Mouse (Mus musculus): ENCODE data around the gene Gphn. TPM values are rescaled to one million over a fixed set of nuclear protein-coding genes. Genes with fewer than 3 reads are reported as not detected.

Gphn gene
- 17.6 and 17.8 TPM in 2 replicates for polyA plus RNA-seq (2012; rRNA removed)

GRCm38 (mm10) chr12:78225707-78226518 is at the start of gene Gphn:
Gene Gphn (plus strand): TSS chr12:78226379.

DNA sequence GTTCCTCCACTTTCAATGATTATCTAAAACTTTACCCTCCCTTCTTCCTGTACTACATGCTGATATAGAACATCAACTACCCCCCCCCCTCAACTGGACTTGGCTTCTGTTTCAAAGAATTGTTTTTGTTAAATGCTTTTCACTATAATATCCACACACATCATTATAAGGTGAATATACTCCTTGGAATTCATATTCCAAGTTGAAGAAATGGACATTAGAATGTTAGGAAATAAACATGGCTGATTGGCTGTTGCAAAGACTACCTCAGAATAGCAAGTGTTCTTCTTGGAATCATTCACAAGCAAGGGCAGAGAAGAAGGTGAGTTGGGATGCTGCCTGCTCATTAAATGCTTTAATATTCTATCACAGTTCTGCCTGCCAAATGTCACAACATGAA is 32.2 kb upstream of the Gphn start, which contains the start of gene Gm6657:
Gm6657 (plus strand) TSS at position 301 of the 400 bp plus-strand sequence.

DNA sequence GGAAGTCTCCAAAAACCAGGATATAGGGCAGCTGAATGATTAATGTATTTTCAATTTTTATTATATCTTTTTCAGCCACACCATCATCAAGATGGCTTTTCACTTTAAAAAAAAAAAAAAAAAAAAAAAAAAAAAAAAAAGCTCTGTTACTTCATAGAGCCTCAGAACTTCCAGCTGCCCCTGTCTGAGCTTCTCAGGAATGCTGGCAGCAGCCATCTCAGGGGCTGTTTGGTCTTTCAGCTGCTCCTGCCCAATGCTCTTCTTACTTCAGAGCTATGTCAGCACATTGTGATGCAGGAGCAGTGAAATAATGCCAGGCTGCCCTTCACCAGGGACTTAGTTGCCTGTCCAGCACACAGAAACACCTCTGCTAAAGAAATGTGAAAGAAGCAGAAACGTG is 465.1 kb downstream of the Gphn start, which contains the start of gene Fam71d:
Fam71d (plus strand) TSS at position 211 of the 400 bp plus-strand sequence.

Other genes starting within 250 kb of the Gphn start
- not detected in 2 replicates for gene Gm6657, start 32.1 kb upstream of the Gphn start, polyA plus RNA-seq (2012; rRNA removed)